Mouse (Mus musculus) heart, postnatal 10 days (tissue): ENCODE measurements at regions not wholly inside any gene's neighbourhood (a gene's known extent, or its start where the extent isn't known, plus 50 kb on each side); places are given as distances from the start of the nearest gene placed in this dataset.
A peak's percentile ranks its signal among the peaks of the same experiment; 100 is the strongest.

Experiments used
- DNase-seq, 2 experiments: peaks; one replicate each; pipeline ENCODE4 v3.0.0; 2021
- intact Hi-C: fragments of 180-260 bp; cut with DNase I; formaldehyde crosslinking; loops from one replicate; pipeline ENCODE4 v1.15.1; 2025

DNA sequence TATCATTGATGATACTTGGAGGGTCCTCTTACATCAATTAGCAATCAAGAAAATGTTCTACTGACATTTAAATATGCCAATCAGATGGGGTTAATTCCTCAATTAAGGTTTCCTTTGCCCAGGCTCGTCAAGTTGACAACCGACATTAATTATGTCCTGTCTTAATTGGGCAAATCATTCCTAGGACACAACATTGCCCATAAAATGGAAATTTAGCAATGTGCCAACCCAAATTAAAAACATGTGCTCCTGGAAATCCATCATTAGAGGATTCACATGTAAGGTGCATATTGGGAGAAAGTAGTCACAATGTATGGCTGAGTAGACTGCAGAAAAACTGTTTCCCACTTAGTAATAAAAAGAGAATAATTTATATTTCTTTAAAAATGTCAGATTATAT is 483.6 kb upstream of the B430305J03Rik start:
- intact Hi-C loops, result no loop called here
- DNase-seq, result no peak

- no peak for DNase-seq
- intact Hi-C loops, result no loop called here
Observed at GRCm38 (mm10) chr3:61846703-61847102, 481.0 kb upstream of the B430305J03Rik start.

DNA sequence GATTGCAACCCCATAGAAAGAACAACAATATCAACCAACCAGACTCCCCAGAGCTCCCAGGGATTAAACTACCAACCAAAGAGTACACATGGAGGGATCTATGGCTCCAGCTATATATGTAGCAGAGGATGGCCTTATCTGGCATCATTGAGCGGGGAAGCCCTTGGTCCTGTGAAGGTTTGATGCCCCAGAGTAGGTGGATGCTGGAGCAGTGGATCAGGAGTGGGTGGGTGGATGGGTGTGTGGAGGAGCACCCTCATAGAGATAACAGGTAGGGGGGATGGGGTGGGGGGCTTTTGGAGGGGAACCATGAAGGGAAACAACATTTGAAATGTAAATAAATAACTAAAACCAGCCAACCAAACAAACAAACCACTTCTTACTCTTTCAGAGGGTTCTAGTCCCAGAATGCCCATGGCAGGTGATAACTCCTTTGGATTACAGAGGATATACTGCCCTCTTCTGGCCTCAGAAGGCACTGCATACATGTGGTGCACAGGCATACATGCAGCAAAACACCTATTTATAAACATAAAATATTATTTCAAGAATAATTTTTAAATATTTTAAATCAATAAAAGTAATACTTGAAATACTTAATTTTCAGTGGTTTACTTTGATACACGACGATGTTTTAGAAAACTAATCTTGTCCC is 473.7 kb upstream of the B430305J03Rik start:
- DNase-seq, result peak; percentile 13 to 46
- intact Hi-C loops, result loop anchor here (5.0 to 10.0 kb wide), 2 partner anchors 572 to 595 kb away; no protein-coding TSS in a partner anchor

GRCm38 (mm10) chr3:61816807-61817206 is 451.1 kb upstream of the B430305J03Rik start:
- intact Hi-C loops, result no loop called here
- no peak for DNase-seq

GRCm38 (mm10) chr3:61796021-61796420 is 430.3 kb upstream of the B430305J03Rik start:
- intact Hi-C loops, result no loop called here
- no peak for DNase-seq

- intact Hi-C loops, result no loop called here
Observed at GRCm38 (mm10) chr3:61790674-61791073, 424.9 kb upstream of the B430305J03Rik start.

More at GRCm38 (mm10) chr3:61790674-61791073, 424.9 kb upstream of the B430305J03Rik start:
- no peak for DNase-seq
